Mouse (Mus musculus) layer of hippocampus, adult 9-11 months (tissue): ENCODE results near the gene Cfap20.
A peak's percentile ranks its signal among the peaks of the same experiment; 100 is the strongest.

Experiments
- DNase-seq: peaks from one replicate; pipeline ENCODE4 v3.0.0; 2022

Cfap20 gene

GRCm38 (mm10) chr8:95434686-95435439, at the start of gene Cfap20:
TSS of gene Cfap20 (minus strand) at chr8:95434869.
- peak; percentile 98 for DNase-seq

GRCm38 (mm10) chr8:95470008-95470407, 35.3 kb upstream of the Cfap20 start:
- DNase-seq, result no peak

- no peak for DNase-seq
Observed at GRCm38 (mm10) chr8:95468995-95469394, 34.3 kb upstream of the Cfap20 start.

GRCm38 (mm10) chr8:95466543-95466942, 31.9 kb upstream of the Cfap20 start:
- no peak for DNase-seq

GRCm38 (mm10) chr8:95452518-95452917, 17.8 kb upstream of the Cfap20 start:
- no peak for DNase-seq

- DNase-seq, result no peak
Observed at GRCm38 (mm10) chr8:95450271-95450670, 15.6 kb upstream of the Cfap20 start.

GRCm38 (mm10) chr8:95447661-95448060, 13.0 kb upstream of the Cfap20 start:
- DNase-seq, result no peak

- no peak for DNase-seq
Observed at GRCm38 (mm10) chr8:95445042-95445441, 10.4 kb upstream of the Cfap20 start.

- DNase-seq, result no peak
Observed at GRCm38 (mm10) chr8:95441491-95442039, 6.9 kb upstream of the Cfap20 start.

GRCm38 (mm10) chr8:95440168-95440709, 5.6 kb upstream of the Cfap20 start:
- no peak for DNase-seq

- no peak for DNase-seq
Observed at GRCm38 (mm10) chr8:95439421-95439820, 4.8 kb upstream of the Cfap20 start.

GRCm38 (mm10) chr8:95437341-95437992, 2.8 kb upstream of the Cfap20 start:
- no peak for DNase-seq

- DNase-seq, result no peak
Observed at GRCm38 (mm10) chr8:95435930-95436329, 1.3 kb upstream of the Cfap20 start.

- no peak for DNase-seq
Observed at GRCm38 (mm10) chr8:95435471-95435870, 802 bp upstream of the Cfap20 start.

- peak; percentile 31 for DNase-seq
Observed at GRCm38 (mm10) chr8:95434233-95434632, 436 bp downstream of the Cfap20 start.

- no peak for DNase-seq
Observed at GRCm38 (mm10) chr8:95433124-95433523, 1.5 kb downstream of the Cfap20 start.

GRCm38 (mm10) chr8:95432471-95432870, 2.2 kb downstream of the Cfap20 start:
- no peak for DNase-seq

- peak; percentile 79 for DNase-seq
Observed at GRCm38 (mm10) chr8:95429945-95430344, 4.7 kb downstream of the Cfap20 start.

- peak; percentile 55 for DNase-seq
Observed at GRCm38 (mm10) chr8:95427594-95428535, 6.8 kb downstream of the Cfap20 start.

- DNase-seq, result no peak
Observed at GRCm38 (mm10) chr8:95426781-95427281, 7.8 kb downstream of the Cfap20 start.

- DNase-seq, result no peak
Observed at GRCm38 (mm10) chr8:95424682-95425081, 10.0 kb downstream of the Cfap20 start.

- DNase-seq, result no peak
Observed at GRCm38 (mm10) chr8:95422193-95422810, 12.4 kb downstream of the Cfap20 start.
